Mouse (Mus musculus) E14TG2a.4 (cell line): ENCODE results near the gene Gm45713.

Source experiments
- CTCF ChIP-seq: conservative IDR thresholded peaks from 2 replicates; pipeline ENCODE4 v1.5.1; 2014; ENCODE audit warnings: low read length
- NANOG ChIP-seq: IDR thresholded peaks from 2 replicates; pipeline ENCODE4 v1.6.1; 2014; ENCODE audit warnings: borderline replicate concordance, low read length, mixed read lengths
- POU5F1 ChIP-seq: IDR thresholded peaks from 2 replicates; pipeline ENCODE4 v1.6.1; 2014; ENCODE audit warnings: low read length, borderline replicate concordance

DNA sequence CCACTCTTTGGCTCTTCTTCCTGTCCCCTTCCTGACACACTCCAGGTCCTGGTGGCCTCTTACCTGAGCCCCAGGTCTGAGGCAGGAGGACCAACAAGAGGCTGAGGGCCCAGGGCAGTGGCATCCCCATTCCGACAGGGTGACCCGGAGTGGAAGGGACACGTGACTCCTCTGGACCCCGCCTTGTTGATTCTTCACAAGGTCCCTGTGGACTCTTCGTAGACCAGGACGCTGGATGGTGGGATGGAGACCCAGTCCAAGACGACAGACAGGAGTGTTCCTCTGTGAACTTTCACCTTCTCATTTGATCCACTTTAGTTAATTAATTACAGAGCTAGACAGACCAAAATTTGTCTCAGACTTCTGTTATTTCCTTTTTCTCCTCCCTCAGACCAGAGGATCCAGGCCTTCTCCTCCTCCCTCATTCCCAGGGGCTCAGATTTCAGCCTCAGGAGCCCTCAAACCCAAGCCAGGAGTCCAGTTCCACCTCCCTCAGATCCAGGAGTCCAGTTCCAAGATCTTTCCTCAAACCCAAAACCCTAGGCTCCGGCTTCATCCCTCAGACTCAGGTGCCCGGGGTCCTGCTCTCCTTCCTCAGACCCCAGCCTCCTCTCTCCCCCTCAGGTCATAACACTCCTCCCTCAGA lies 33.0 kb downstream of the Gm45713 start:
- no peak for TF ChIP-seq CTCF
- no peak for TF ChIP-seq POU5F1
- no peak for TF ChIP-seq NANOG
